Mouse (Mus musculus) c-Kit-positive CD71-negative TER-119-negative erythroid progenitor cells, embryonic 14.5 days (primary cell): ENCODE measurements around the gene Apoa4.
A peak's percentile ranks its signal among the peaks of the same experiment; 100 is the strongest.

Source experiments
- DNase-seq: peaks from one replicate; pipeline ENCODE4 v3.0.0-alpha.2; 2013; ENCODE audit warnings: low read depth

Apoa4 gene

DNA sequence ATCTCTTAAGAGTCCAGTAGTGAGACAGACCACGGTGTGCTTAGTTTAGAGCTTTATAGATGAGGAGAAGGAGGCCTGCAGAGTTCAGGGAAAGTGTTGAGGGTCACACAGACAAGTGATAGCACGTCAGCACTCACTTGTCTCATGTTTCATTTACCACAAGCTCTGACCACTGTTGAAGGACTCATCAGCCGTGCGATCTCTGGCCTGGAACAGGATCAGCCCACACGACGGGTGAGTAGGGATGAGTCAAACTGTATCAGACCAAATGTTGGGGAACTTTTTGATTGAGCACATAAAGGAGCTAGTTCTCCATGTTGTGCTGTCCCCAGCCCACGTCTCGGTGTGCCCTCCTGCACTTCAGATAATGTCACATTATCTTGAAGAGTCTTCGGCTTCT lies 34.0 kb downstream of the Apoa4 start:
- no peak for DNase-seq

DNA sequence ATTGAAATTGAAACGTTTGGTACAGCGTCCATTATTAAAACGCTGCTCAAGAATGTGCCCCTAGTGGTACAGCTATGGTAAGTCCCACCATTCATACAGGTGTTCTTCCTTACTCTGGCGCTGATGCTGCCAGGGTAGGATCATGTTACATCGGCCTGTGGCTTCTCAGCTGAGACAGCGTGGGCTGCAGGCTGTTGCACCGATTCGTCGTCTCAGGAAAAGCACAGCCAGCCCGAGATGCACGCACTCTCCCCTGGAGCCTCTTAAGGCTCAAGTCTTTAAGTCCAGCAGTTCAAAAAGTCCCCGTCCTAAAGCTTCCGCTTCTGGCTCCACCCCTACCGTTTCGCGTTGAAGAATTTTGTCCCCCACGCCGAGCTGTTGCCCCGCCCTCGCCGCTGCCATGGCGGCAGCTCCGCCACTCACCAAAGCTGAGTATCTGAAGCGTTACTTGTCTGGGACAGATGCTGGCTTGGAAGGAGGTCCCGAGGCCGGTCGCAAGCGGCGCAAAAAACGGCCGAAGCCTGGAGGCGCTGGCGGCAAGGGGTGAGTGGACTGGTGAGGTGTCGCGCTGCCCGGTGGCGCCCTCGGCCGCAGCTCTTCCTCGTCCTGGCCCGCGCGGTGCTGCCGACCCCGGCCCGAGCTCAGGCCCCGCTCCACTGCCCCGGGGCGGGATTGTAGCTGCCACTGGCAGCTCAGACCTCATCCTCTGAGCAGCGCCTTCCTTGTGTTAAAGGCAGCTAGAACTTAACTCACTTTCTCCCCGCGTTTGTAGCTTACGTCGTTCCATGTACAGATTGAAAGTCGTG lies 42.3 kb downstream of the Apoa4 start, which contains the start of gene Bud13:
Gene Bud13, plus strand, starts transcription at position 378 of the 806 bp plus-strand sequence.
- DNase-seq = peak; percentile 90
